Mouse (Mus musculus): ENCODE measurements around the gene Fras1. TPM values are rescaled to one million over a fixed set of nuclear protein-coding genes. Genes with fewer than 3 reads are reported as not detected.

Gene Fras1
- total and polyA plus RNA-seq, 3 experiments, result not detected

DNA sequence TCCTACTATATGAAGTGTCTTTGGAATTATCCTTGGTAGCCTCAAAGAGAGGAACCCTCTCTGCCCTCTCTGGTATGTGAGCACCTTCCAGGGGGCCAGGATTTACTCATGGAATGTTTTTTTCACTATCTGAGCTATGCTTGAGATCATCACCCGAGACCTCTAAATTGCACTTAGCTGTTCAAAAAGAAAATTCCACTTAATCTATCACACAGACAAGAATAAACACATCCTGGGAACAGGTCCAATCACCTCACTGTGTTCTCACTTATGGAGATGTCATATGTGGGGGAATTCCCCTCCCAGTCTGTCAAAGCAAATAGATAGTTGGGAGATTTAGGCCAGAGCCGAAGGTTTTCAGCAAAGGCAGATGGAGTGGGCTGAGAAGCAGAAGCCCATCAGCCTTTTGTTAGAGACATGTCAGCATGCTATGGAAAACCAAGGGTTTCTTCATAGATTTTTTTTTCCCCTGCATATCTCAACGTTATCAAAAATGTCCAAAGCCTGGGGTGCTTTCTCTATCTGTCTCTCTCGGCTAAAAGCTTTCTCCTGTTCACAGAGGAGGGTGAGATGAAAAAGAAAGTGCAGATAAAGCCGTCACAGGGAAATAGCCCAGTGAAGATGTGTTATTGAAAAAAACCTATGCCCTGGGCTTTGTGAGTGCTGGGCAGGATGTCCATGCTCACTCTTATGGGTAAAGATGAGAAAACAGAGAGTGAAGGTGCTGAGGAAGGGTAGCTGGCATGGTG, 249.0 kb downstream of the Fras1 start:
- TF ChIP-seq USF1 (IDR thresholded peaks at IDR 0.05; ENCODE audit: low read depth, low read length) (no peak), NELFE (IDR thresholded peaks at IDR 0.05; ENCODE audit: low read depth, low read length) (no peak), ZKSCAN1 (IDR thresholded peaks at IDR 0.05; ENCODE audit: low read depth, low read length) (no peak), MYC (IDR thresholded peaks at IDR 0.05; ENCODE audit: low read depth, low read length) (no peak), KAT2A (conservative IDR thresholded peaks at IDR 0.05; ENCODE audit: low read depth, low read length) (no peak), POLR2AphosphoS5 (IDR thresholded peaks at IDR 0.05; ENCODE audit: borderline replicate concordance, low read depth, low read length) (no peak), RAD21 (IDR thresholded peaks at IDR 0.05; ENCODE audit: low read depth, low read length) (no peak), SIN3A (IDR thresholded peaks at IDR 0.05; ENCODE audit: low read length) (no peak), CHD2 (IDR thresholded peaks at IDR 0.05; ENCODE audit: low read length) (no peak)
- Histone ChIP-seq H3K9me3 (replicated peaks; ENCODE audit: insufficient read depth, low read length) (no peaks in the 10 kb centered on the region), H3K9ac (ENCODE audit: control insufficient read depth, low read depth, low read length, poor library complexity, severe bottlenecking) (no peak overlapping the region), H3K36me3 (ENCODE audit: control insufficient read depth in 1 of 2, insufficient read depth in 2 of 2, low read length in 2 of 2) (no peaks in the 10 kb centered on the region), H3K4me1 (ENCODE audit: control insufficient read depth in 1 of 2, insufficient read depth in 2 of 2, low read length in 2 of 2) (no peaks in the 10 kb centered on the region), H3K4me3 (ENCODE audit: control insufficient read depth in 1 of 2, insufficient read depth in 1 of 2, low read depth in 2 of 2, low read length in 2 of 2) (no peak overlapping the region), H3K79me2 (ENCODE audit: control insufficient read depth, insufficient read depth, low read length, poor library complexity) (no peaks in the 10 kb centered on the region), H3K27ac (ENCODE audit: control insufficient read depth, low read depth, low read length) (no peak overlapping the region), H3K27me3 (ENCODE audit: control insufficient read depth in 1 of 2, insufficient read depth in 2 of 2, low read length in 2 of 2) (no peaks in the 10 kb centered on the region)
- no peak for DNase-seq (ENCODE audit: low read depth, low spot score)

DNA sequence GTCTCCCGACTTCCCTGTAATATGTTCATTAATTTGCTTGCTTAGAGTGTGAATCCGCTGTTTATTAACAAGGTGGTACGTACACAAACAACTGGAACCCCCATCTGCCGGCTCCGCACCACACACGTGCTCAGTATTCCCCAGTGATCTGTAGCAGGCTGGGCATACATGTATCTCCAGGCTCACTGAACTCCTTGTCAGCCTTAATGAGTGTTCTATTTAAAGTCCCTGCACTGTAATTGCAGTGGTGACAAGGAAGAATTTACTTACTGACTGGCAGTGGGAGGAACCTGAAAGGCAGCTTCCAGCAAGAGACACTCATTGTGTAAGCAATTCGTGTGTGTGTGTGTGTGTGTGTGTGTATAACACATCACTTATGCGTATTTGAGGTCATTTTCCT, 256.1 kb downstream of the Fras1 start:
- no peak overlapping the region for H3K27ac ChIP-seq (ENCODE audit: control insufficient read depth, low read depth, low read length)
- DNase-seq (ENCODE audit: low read depth, low spot score), result no peak
- H3K27me3 ChIP-seq (ENCODE audit: control insufficient read depth in 1 of 2, insufficient read depth in 2 of 2, low read length in 2 of 2), result no peaks in the 10 kb centered on the region
- no peak for TF ChIP-seq ZMIZ1 (IDR thresholded peaks at IDR 0.05; ENCODE audit: low read depth, low read length)
- TF ChIP-seq KAT2A (conservative IDR thresholded peaks at IDR 0.05; ENCODE audit: low read depth, low read length), result no peak
- TF ChIP-seq MAFK (IDR thresholded peaks at IDR 0.05; ENCODE audit: borderline replicate concordance, low read depth, low read length), result no peak
- TF ChIP-seq JUND (IDR thresholded peaks at IDR 0.05; ENCODE audit: low read depth, low read length), result no peak
- no peak for TF ChIP-seq BHLHE40 (IDR thresholded peaks at IDR 0.05; ENCODE audit: borderline replicate concordance, low read depth, low read length)
- no peak for TF ChIP-seq HCFC1 (IDR thresholded peaks at IDR 0.05; ENCODE audit: low read depth, low read length)
- TF ChIP-seq GATA1 (IDR thresholded peaks at IDR 0.05; ENCODE audit: low read depth, low read length), result no peak
- no peak for TF ChIP-seq MYB (IDR thresholded peaks at IDR 0.05; ENCODE audit: low read depth, low read length)
- TF ChIP-seq MAZ (IDR thresholded peaks at IDR 0.05; ENCODE audit: low read depth, low read length), result no peak
- TF ChIP-seq POLR2AphosphoS5 (IDR thresholded peaks at IDR 0.05; ENCODE audit: borderline replicate concordance, low read depth, low read length), result no peak
- TF ChIP-seq POLR2AphosphoS2 (IDR thresholded peaks at IDR 0.05; ENCODE audit: low read length), result no peak
- TF ChIP-seq MEF2A (IDR thresholded peaks at IDR 0.05; ENCODE audit: extremely low read depth, insufficient replicate concordance, low read depth, low read length, poor library complexity, severe bottlenecking), result no peak
- TF ChIP-seq EP300 (IDR thresholded peaks at IDR 0.05; ENCODE audit: low read depth in 1 of 2, low read length in 2 of 2), result no peak
- no peak for TF ChIP-seq TCF12 (IDR thresholded peaks at IDR 0.05; ENCODE audit: low read depth, low read length)
- no peak for TF ChIP-seq ZNF384 (IDR thresholded peaks at IDR 0.05; ENCODE audit: low read depth, low read length)
- no peak for TF ChIP-seq SMC3 (IDR thresholded peaks at IDR 0.05; ENCODE audit: low read depth, low read length)
- no peaks in the 10 kb centered on the region for H3K36me3 ChIP-seq (ENCODE audit: control insufficient read depth in 1 of 2, insufficient read depth in 2 of 2, low read length in 2 of 2)
- H3K9me3 ChIP-seq (replicated peaks; ENCODE audit: insufficient read depth, low read length), result no peaks in the 10 kb centered on the region
- H3K9ac ChIP-seq (ENCODE audit: control insufficient read depth, low read depth, low read length, poor library complexity, severe bottlenecking), result no peak overlapping the region
- H3K4me3 ChIP-seq (ENCODE audit: control insufficient read depth in 1 of 2, insufficient read depth in 1 of 2, low read depth in 2 of 2, low read length in 2 of 2), result no peak overlapping the region
- H3K79me2 ChIP-seq (ENCODE audit: control insufficient read depth, insufficient read depth, low read length, poor library complexity), result no peaks in the 10 kb centered on the region
- no peaks in the 10 kb centered on the region for H3K4me1 ChIP-seq (ENCODE audit: control insufficient read depth in 1 of 2, insufficient read depth in 2 of 2, low read length in 2 of 2)

All from MEL (cell line).